Mouse (Mus musculus) telencephalon, adult 2 months (tissue): ENCODE data around the gene Ralgapa1.
"Not testable (repeated sequence)": the region's sequence is repeated elsewhere in the genome, so short reads cannot be mapped to it uniquely, and the experiment has no call there.

Experiments used
- DNase-seq: peaks from one replicate; pipeline ENCODE4 v3.0.0-alpha.2; 2011; ENCODE audit warnings: low read depth, low spot score

The Ralgapa1 gene

DNA sequence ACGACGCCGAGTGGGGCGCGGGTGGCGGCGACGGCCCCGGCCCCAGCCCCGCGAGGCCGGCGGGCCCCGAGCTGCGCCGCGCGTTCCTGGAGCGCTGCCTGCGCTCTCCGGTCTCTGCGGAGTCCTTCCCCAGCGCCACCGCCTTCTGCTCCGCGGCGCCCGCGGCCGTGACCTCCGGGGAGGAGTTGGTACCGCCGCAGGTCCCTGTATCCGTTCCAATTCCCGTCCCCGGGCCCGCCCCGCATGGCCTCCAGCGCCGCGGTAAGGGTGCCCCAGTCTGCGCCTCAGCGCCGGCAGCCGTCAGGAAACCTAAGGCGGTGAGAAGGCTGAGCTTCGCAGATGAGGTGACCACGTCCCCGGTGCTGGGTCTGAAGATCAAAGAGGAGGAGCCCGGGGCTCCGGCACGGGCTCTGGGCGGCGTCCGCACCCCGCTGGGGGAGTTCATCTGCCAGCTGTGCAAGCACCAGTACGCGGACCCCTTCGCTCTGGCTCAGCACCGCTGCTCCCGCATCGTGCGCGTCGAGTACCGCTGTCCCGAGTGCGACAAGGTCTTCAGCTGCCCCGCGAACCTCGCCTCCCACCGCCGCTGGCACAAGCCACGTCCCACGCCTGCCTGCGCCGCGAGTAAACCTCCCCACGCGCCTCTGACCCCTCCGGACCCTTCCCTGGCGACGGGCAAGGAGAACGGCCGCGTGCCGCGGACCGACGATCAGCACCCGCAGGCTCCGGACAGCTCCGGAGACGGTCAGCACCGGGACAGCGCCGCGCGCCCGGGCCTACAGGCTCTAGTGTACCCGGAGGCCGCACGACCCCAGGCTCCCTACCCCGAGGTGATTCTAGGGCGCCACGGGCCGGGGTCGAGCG, 221.1 kb downstream of the Ralgapa1 start:
- no peak for DNase-seq

DNA sequence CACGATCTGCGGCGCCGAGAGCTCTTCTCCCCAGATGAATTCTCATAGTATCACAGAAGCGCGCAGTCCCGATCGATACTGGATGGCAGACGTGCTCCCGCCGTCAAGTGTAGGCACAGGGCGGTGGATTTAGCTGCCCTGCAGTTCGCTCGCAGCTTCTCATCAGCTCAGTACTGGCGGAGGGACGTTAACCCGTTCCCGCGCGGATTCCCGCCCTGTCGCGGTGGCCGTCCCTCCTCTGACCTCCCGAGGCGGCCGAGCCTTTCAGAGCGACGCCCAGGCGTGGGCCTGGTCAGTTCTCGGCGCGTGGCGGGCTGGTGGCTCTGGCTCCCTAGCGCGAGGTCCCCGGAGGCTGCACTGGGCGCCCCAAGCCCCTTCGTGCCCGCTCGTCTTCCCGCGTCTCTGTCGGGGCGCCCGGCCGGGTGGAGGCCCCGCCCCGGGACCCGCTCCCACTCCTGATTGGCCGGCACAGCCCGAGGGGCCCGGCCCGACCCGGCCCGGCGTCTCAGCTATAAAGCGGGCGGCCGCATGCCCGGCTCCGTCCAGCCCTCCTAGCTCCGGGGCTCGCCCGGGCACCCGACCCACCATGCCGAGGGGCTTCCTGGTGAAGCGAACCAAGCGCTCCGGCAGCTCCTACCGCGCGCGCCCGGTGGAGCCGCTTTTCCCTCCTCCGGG, 221.9 kb downstream of the Ralgapa1 start, which contains the start of gene Insm2:
Insm2 (plus strand) TSS at position 541 of the 675 bp plus-strand sequence.
- no peak for DNase-seq

DNA sequence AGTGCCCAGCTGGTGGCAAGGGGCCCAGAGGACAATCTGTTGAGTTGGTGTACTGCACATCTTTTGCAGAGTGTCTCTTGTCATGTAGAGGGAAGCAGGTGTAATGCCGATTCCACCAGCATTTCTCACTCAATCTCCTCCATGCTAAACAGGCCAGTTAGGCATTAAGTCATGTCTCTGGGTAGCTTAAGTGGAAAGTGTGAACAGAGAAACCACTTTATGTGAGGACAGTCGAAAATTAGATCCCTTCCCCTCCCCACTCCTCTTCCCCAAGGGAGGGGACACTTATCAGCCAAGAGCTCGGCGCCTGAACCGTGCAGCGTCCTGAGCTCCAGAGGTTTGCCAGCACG, 222.5 kb downstream of the Ralgapa1 start:
- no peak for DNase-seq

DNA sequence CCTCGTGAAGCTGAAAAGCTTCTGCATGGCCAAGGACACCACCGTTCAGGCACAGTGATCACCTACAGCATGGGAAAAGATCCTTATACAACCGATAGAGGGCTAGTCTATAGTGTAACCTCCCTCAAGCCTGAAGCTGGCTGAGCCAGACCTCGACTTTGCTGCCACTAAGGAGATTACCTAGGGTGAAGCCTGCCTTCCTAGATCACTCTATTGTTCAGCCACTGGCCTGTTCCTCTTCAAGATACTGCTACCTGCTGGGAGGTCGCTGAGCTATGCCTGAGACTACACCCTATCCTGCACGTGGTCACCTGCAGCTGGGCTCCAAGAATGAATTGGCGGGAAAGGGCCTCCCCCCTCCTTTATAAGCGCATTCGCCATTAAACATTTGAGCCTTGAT, 234.0 kb downstream of the Ralgapa1 start:
- DNase-seq, result not testable (repeated sequence)

DNA sequence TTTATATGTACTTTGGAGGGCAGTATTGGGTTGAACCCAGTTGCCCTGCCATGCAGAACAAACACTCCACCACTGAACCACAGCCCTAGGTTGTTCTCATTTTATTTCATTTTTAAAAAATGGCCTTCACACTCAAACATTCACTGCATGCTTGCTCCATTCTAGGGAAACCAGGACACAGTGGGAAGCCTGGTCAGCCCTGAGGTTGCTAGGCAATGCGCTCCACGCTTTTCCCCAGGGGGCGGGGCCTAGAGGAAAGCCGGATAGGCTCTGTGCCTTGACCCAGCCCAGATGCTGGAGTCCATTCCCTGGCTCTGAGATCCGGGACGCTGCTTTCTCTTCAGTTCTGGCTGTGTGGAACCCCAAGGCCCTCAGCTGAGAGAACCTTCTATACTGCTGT, 247.2 kb downstream of the Ralgapa1 start:
- no peak for DNase-seq

DNA sequence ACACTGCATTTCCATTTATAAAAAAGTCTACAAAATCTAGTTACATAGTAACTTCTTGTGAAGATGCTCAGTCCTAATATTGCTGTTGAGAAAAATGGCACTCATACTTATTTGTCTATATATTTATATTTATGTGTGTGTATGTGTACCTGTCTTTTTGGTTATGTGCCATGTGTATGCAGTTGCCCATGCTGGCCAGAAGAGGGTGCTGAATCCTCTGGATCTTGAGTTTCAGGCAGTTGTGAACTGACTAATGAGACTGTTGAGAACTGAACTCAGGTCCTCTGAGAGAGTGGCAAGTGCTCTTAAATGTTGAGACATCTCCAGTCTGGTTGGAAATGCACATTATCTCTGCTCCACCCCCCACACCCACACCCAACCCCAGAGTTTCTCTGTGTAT, 247.9 kb downstream of the Ralgapa1 start:
- DNase-seq, result no peak

DNA sequence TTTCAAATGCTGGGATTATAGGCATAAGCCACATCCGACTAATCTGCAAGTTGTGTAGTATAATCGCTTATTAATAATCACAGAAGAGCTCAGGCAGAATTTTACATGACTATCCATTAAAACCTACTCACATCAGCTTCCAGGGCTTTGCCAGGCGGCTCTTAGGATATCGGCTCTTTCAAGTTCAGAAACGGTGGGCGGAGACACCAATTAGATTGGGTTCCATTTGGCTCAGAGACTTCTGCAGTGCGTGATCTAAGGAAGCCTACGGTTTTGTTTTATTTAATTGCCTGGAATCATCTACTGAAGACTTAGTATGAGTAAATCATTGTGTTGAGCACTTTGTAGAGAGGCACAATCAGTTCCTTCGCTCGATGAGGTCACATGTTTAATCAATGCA, 249.3 kb downstream of the Ralgapa1 start:
- DNase-seq, result no peak

DNA sequence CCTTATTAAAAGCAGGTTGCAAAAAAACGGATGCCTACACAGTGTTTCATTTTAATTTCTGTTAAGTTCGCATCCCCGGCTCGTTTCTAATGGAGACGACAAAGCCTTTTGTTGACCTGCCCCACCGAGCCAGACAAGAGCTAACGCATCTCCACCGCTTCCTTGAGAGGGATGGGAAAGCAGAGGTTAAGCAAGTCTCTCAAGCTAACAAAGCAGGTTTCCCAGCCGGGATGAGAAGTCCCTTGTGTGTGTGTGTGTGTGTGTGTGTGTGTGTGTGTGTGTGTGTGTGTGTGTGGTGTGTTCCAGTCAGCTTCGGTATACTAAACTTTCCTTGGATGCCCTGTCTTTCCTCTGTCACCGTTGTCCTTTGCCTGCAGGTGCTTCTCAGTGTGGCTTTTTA, 249.8 kb downstream of the Ralgapa1 start:
- no peak for DNase-seq

DNA sequence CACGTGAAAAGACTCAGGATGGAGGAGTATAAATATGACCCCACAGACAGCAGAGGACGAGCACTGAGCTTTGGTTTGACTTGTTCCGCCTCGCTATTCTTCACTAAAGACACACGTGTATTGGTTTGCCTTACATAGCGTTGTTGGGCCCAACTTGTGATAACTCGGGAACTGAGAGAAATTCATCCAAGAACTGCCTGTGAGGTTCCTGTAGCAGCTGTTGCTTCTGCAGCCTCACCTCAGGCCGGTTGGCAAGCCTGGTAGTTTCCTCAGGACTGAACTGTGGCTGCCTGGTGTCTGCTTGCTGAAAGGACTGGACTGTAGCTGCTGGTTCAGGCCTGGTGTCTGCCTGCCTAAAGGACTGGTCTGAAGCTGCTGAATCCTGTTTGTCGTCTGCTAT, 250.3 kb downstream of the Ralgapa1 start:
- DNase-seq, result no peak

DNA sequence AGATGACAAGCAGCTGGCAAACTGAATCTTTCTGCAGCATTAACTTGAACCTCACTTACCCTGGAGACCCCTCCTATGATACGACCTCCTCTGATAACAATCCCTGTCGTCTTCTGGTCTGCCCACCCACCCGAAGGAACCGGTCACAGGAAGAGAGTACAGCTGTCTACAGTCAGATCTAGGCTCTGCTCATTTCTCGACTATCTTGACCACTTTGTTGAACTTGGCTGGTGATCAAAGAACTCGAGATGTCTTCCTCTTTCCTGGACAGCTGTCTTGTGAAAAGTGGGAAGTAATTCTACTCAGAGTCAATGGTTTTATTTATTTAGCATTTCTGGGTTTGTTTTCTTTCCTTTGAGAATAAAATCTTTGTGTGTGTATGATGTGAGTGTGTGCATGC, 251.3 kb downstream of the Ralgapa1 start:
- DNase-seq, result no peak

DNA sequence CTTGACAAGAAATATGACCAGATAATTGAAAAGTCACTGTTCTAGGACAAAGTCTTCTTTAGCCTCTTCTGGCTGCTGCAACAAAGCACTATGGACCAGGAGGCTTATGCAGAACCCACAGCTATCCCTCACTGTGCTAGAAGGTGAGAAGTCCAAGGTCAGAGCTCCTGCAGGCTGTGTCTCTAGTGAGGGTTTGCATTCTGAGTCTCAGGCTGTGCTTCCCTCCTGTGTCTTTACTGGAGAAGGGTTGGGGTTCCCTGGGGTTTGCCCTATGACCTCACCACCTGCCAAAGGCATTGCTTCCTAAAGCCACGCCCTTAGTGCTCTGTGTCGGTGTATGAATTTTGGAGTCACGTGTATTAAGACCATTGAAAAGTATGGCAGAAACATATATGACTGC, 252.5 kb downstream of the Ralgapa1 start:
- no peak for DNase-seq

DNA sequence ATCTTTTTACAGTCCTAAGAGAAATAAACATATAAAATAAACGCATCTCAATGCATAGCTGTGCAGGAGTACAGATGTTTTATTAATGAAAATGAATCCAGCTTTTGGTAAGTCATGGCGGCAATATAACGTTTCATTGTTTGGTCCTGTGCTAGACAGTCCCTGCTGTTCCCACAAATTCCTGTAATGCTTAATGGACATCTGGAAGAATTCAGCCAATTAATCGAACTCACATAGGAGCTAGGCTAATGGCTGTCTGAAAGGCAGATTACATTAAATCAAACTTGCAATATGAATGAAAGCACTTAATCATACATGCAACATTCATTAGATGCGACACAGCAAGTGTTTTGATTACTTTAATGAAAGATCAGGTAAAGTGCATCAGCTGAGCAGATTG, 254.1 kb downstream of the Ralgapa1 start:
- DNase-seq, result no peak

DNA sequence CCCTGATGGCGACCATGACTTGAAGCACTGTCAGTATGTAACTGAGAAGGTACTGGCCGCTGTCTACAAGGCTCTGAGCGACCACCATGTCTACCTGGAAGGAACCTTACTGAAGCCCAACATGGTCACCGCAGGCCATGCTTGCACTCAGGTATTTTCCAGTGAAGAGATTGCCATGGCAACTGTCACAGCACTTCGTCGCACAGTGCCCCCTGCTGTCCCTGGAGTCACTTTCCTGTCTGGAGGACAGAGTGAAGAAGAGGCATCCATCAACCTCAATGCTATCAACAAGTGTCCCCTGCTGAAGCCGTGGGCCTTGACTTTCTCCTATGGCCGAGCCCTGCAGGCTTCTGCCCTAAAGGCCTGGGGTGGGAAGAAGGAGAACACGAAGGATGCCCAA, 255.1 kb downstream of the Ralgapa1 start:
- DNase-seq, result no peak

DNA sequence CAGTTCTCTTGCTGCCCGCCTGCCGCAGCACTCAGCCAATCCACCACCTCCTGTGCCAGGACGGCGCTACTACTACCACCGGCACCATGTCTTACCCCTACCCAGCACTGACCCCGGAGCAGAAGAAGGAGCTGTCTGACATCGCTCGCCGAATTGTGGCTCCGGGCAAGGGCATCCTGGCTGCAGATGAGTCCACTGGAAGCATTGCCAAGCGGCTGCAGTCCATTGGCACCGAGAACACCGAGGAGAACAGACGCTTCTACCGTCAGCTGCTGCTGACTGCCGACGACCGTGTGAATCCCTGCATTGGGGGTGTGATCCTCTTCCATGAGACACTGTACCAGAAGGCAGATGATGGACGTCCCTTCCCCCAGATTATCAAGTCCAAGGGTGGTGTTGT, 255.8 kb downstream of the Ralgapa1 start, which contains the start of gene Aldoart2:
Aldoart2 (plus strand) TSS at position 34 of the 400 bp plus-strand sequence.
- no peak for DNase-seq

DNA sequence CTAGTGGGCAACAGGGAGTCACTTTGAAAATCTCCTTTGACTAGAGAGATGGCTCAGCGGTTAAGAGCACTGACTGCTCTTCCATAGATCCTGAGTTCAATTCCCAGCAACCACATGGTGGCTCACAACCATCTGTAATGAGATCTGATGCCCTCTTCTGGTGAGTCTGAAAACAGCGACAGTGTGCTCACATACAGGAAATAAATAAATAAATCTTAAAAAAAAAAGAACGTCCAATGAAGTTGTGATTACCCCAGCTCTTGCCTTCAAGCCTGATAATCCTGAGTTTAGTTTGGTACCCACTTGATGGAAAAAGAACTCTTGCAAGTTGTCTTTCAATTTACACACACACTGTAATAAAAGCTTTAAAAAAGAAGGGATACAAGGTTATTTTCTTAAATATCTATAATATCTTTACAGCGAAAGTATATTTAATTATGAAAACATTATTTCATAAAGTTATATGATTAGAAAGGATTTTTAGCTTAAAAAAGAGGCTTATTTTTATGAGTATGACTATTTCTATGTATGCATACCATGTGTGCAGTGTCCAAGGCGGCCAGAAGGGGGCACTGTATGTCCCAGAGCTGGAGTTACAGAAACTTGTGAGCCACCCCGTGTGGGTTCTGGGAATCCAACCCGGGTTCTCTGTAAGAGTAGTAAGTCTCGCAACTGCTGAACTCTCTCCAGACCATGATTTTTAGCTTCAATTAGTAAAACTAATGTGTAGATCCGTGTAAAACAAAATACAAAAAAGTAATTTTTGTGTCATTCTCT, 256.6 kb downstream of the Ralgapa1 start:
- no peak for DNase-seq

DNA sequence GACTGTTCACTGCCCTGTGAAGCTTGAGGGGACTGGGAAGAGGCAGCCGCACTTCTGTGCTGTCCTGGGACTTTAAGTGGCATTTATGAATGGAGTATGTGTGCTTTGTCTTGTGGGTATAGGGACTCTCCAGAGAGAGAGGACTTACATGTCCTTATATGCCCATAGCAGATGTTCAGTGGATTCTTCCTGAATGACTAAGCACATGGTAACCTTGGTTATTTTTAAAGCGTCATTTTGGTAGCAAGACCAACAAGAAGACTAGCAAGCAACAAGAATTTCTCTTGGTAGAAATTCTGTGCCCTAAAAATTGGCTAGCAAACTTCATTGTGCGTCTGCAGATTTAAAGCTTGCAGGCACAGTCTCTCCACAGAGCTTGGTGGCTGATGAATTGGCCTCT, 257.2 kb downstream of the Ralgapa1 start:
- DNase-seq, result peak; percentile 62

DNA sequence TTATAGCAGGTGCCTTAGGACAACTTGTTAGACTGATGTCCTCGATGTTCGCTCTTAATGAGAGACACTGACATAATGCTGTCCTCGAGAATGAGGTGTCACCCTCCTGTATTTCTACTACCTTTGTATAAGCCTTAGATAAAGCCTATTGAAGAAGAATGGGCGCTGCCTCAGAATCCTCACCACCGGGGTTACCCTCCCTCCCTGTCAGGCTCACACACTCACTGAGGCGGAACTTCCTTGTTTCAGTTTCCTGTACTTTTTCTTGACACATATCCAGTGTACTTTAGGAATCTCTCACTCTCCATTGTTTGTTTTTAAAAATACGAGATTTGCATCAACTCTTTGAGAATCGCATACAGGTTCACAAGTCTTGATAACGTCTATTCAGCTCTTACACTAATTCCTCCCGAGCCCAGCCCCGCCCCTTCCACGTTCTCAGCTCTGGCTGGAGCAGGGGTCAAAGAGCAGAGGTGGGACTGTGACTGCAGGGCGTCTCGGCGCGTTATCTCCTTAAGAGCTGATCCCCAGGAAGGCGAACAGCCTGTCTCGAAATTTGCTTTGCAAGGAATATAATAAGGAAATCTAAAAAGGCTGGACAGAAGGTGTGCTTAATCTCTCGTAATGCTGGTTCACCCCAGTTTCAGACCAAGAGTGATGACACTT, 260.8 kb downstream of the Ralgapa1 start:
- DNase-seq, result no peak

DNA sequence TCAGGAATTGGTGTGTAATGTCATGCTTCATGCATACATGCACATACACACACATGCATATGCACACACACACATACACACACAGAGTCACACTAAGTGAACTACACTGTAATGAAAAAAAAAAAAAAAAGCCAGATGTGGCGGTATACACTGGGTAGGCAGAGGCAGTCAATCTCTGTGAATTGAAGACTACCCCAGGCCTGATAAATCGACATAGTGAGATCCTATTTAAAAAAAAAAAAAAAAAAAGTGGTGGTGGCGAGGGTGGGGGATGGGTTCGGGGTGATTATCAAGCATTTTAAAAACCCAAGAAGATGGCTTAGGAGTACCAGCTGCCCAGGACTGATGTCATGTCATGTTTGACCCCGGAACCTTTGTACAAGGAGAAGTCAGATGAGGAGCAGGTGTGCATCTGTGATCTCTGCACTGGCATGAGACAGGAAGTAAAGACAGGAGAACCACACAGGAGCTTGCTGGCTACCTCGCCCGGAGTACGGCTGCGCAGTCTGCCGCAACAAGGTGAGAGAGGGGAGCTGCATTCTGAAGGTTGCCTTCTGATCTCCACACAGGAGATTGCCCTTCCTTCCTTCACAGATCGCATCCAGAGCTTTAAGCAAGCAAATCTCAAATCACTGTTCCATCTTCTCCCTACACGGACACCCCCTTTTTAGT, 261.6 kb downstream of the Ralgapa1 start:
- DNase-seq, result no peak

DNA sequence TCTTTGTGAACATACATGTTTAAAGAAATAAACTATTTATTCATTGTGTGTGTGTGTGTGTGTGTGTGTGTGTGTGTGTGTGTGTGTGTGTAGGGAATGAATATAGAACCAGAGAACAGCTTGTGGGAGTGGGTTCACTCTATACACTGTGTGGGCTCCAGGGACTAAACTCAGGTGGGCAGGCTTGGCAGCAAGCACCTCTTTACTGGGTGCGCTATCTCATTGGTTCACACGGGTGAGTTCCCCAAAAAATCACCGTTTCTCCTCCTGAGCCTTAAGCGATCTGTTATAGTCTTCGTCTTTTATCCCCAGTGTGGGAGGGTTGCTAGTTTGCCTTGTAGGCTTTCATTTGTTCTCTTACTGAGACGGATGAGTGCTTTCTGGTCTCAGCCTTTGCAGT, 263.1 kb downstream of the Ralgapa1 start:
- no peak for DNase-seq

DNA sequence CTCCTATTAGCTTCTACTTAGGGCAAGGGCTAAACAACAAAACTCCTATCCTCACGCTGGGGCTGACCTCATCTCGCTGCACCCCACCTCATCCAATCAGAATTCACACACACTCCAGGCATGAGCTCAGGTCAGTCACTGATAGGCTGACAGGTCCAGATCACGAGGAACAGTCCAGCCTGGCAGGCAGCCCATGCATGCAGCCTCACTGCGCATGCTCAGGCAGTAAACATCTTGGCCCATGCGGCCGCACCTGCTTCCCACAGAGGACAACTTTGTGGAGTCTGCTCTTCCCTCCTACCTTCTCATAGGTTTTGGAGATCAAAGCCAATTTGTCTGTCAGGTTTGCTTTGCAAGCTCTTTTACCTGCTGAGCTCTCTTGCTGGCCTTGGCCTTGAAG, 266.1 kb downstream of the Ralgapa1 start:
- not testable (repeated sequence) for DNase-seq
